ENCODE assay signal across 9 mouse cellular contexts in the genomic region with DNA sequence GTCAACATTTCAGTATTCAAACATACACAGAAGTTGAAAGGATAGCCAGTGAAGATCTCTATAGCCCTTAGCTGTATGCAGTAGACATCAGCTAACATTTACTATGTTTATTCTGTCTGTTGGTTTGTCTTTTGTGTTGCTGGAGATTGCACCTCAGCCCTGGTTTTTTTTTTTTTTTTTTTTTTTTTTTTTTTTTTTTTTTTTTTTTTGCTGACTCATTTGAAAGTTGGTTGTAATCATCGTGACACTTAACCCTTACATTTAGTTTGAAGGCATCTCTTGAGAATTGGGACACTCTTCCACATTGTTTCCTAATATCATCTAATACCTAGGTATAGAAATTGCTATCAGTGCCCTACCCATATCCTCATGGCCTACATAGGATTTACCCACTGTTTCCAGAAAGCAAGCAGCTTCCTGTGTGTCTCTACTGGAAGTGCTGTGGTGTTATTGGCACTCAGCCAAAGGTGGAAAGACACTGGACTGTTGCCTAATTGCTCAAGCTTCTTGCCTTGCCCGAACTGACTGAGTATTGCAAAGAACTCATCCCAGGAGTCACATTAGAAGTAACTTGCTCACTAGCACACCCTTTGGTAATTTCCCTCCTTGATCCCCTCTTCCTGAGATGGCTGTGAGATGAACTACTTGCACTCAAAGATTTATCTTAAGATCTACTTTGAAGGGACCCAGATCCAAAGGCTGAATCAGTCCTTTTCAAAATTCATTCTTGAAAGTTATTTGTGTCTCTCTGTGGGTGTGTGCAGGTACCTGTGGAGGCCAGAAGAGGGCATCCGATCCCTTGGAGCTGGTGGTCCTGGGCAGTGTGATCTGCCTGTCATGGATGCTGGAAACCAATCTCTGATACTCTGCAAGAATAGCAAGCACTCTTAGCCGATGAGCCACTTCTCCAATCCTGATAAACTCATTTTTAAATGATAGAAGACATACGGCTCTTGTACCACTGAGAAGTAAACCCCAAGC. TPM values are rescaled to one million over a fixed set of nuclear protein-coding genes. Genes with fewer than 3 reads are reported as not detected.
A peak's percentile ranks its signal among the peaks of the same experiment; 100 is the strongest.
DNase-seq lines count a peak whose midpoint lies in the region; ATAC-seq lines count a peak whose summit lies in the region.
"Had no signal": no experiment of that assay in that cellular context is flagged by ENCODE, and none has a peak within 500 bp of the region (broad histone marks: within the 10 kb centered on the region; RNA-seq: fewer than 3 reads in every experiment).

No protein-coding gene starts in this region.

- no peak for ATAC-seq in activated CD4-positive, CD25-positive, alpha-beta regulatory T cell, adult 4 months

- intact Hi-C loops in left cerebral cortex, postnatal 25 days (cut with DNase I) = no loop called here

- peak; percentile 29 for DNase-seq in embryo, embryonic 11 days
- no peak for DNase-seq in embryo, embryonic 10.5 days (ENCODE audit: low spot score)
- peak; percentile 69 for DNase-seq in 3T3-L1 (ENCODE audit: low read depth, low spot score)
- peak; percentile 73 for DNase-seq in adrenal gland, postnatal 14 days
- peak; percentile 37 to 59 for DNase-seq in kidney, postnatal 4 days
- no peak for DNase-seq in thymus, postnatal 25 days
- no peak for DNase-seq in left cerebral cortex, postnatal 25 days (ENCODE audit: low spot score in 2 of 2)

RNA-seq across cellular contexts. Expression of a gene that starts 1.9 kb away (rescaled TPM):
- total RNA-seq in adrenal gland, postnatal 14 days (2021) = 0.78 and 1.3 TPM in 2 replicates
- total RNA-seq in left cerebral cortex, postnatal 25 days (2021) = not detected
- 1 to 10 TPM; 1.8 to 2.5 TPM for polyA plus RNA-seq in activated CD4-positive, CD25-positive, alpha-beta regulatory T cell, adult 4 months (2017; shearing (Covaris generic))
- polyA plus RNA-seq: neural tube, embryonic 12.5 days had no signal

RNA-seq across cellular contexts. Expression of a gene that starts 24.6 kb away (rescaled TPM):
- total RNA-seq in adrenal gland, postnatal 14 days (2021) = 54.2 and 56.1 TPM in 2 replicates
- total RNA-seq in left cerebral cortex, postnatal 25 days (2021) = 10 to 100 TPM; 59.3 to 64.7 TPM
- polyA plus RNA-seq in activated CD4-positive, CD25-positive, alpha-beta regulatory T cell, adult 4 months (2017; shearing (Covaris generic)) = 10 to 100 TPM; 77.1 to 98.7 TPM

RNA-seq across cellular contexts. Expression of a gene that starts 53.2 kb away (rescaled TPM):
- total RNA-seq in adrenal gland, postnatal 14 days (2021) = 43.5 and 45.8 TPM in 2 replicates
- total RNA-seq in left cerebral cortex, postnatal 25 days (2021) = 10 to 100 TPM; 56.6 to 57.2 TPM
- polyA plus RNA-seq in activated CD4-positive, CD25-positive, alpha-beta regulatory T cell, adult 4 months (2017; shearing (Covaris generic)) = 1 to 10 TPM; 4.8 to 6.1 TPM

Comparison
In these comparisons a context has a peak if more than half of its experiments do, and no peak if none do; other contexts are left out.
1. DNase-seq: peak in embryo, embryonic 11 days (single experiment), 3T3-L1 (single experiment), adrenal gland, postnatal 14 days (single experiment) and kidney, postnatal 4 days (2 of 2); none in embryo, embryonic 10.5 days (single experiment), thymus, postnatal 25 days (single experiment) and left cerebral cortex, postnatal 25 days (0 of 2).